Mouse (Mus musculus) small intestine, adult 2 months (tissue): ENCODE results near the gene Tssc4.

Source experiments
- CTCF ChIP-seq: fragments of 200-500 bp; IDR thresholded peaks from 2 replicates; pipeline ENCODE4 v1.5.1; 2012; ENCODE audit warnings: low read depth, mild to moderate bottlenecking, control low read depth, inconsistent platforms, low read length, moderate library complexity, mixed read lengths; ENCODE audit not compliant: insufficient replicate concordance, insufficient read length; ENCODE audit errors: extremely low read depth
- POLR2A ChIP-seq: fragments of 200-500 bp; IDR thresholded peaks from 2 replicates; pipeline ENCODE4 v1.6.1; 2012; ENCODE audit warnings: low read depth, mild to moderate bottlenecking, control low read depth, inconsistent platforms, low read length, moderate library complexity

- TF ChIP-seq CTCF (no peak), POLR2A (no peak)
These were observed 34.9 kb upstream of the Tssc4 start for GRCm38 (mm10) chr7:143034112-143034511.
